Mouse (Mus musculus) forebrain, postnatal 0 days (tissue): Measurements from ENCODE around the gene Gm10491. TPM values are rescaled to one million over a fixed set of nuclear protein-coding genes. Genes with fewer than 3 reads are reported as not detected.

Experiments used
- ATAC-seq: fragments of 200-750 bp; cut with Nextera tagmentation; 2 replicates; pipeline ENCODE4 v1.8.0; 2017; ENCODE audit warnings: mild to moderate bottlenecking, moderate library complexity
- DNase-seq: peaks from one replicate; pipeline ENCODE4 v3.0.0-alpha.2; 2015
- H3K27ac ChIP-seq: fragments of 300-500 bp; sonication (generic); 2 replicates; pipeline ENCODE4 v1.5.1; 2014; ENCODE audit warnings: low read depth, mild to moderate bottlenecking, antibody characterized with exemption, low read length, moderate library complexity, mixed read lengths
- H3K27me3 ChIP-seq: fragments of 300-500 bp; sonication (generic); 2 replicates; pipeline ENCODE4 v1.6.1; 2014; ENCODE audit warnings: mild to moderate bottlenecking, low read length, mixed read lengths; ENCODE audit not compliant: insufficient read depth
- H3K36me3 ChIP-seq: fragments of 300-500 bp; sonication (generic); 2 replicates; pipeline ENCODE4 v1.6.1; 2014; ENCODE audit warnings: mild to moderate bottlenecking, moderate library complexity; ENCODE audit not compliant: insufficient read depth
- H3K4me1 ChIP-seq: fragments of 300-500 bp; sonication (generic); 2 replicates; pipeline ENCODE4 v1.6.1; 2014; ENCODE audit warnings: antibody characterized with exemption; ENCODE audit not compliant: insufficient read depth
- H3K4me2 ChIP-seq: fragments of 300-500 bp; sonication (generic); 2 replicates; pipeline ENCODE4 v1.6.1; 2014; ENCODE audit warnings: low read depth, mild to moderate bottlenecking, moderate library complexity
- H3K4me3 ChIP-seq: fragments of 300-500 bp; sonication (generic); 2 replicates; pipeline ENCODE4 v1.5.1; 2014; ENCODE audit warnings: low read depth, low read length, mixed read lengths
- H3K9ac ChIP-seq: fragments of 300-500 bp; sonication (generic); 2 replicates; pipeline ENCODE4 v1.6.1; 2014; ENCODE audit warnings: mild to moderate bottlenecking
- H3K9me3 ChIP-seq: fragments of 300-500 bp; sonication (generic); 2 replicates; pipeline ENCODE4 v1.6.1; 2016; ENCODE audit warnings: low read length
- CTCF ChIP-seq: sonication (generic); IDR thresholded peaks from 2 replicates; pipeline ENCODE4 v1.5.1; 2016; ENCODE audit warnings: antibody characterized with exemption, control low read depth, low read depth
- WGBS: fragments of 180-500 bp; shearing (Covaris S2); extraction: QIAGEN DNeasy Blood & Tissue Kit; methylation state at CpG from one replicate; pipeline ENCODE4 v1.1.7; 2014; 5-methylcytosine and 5-hydroxymethylcytosine counted together
- polyA plus RNA-seq: library from polyadenylated mRNA; unstranded; fragments of >200 nt; fragmentation: Nextera tagmentation; extraction: Ambion mirVana; gene quantifications from 2 replicates; pipeline ENCODE4 v1.2.1, GENCODE M21; 2015
- total RNA-seq: library from RNA; depleted of rRNA; stranded (reverse); fragments of >200 nt; gene quantifications from 2 replicates; pipeline ENCODE4 v1.2.3, GENCODE M21; 2014; rRNA removed

Gene Gm10491
- total and polyA plus RNA-seq, 2 experiments from 2014 or later = not detected

- DNase-seq = no peak
- TF ChIP-seq CTCF = no peak
- no peak for ATAC-seq
- H3K9me3 ChIP-seq = no peaks in the 10 kb centered on the region
- H3K27ac ChIP-seq = no peak overlapping the region
- H3K27me3 ChIP-seq = no peaks in the 10 kb centered on the region
- 81% methylated on average over 3 of the region's 3 CpGs for WGBS
- H3K36me3 ChIP-seq = no peaks in the 10 kb centered on the region
- no peak overlapping the region for H3K9ac ChIP-seq
- no peak overlapping the region for H3K4me3 ChIP-seq
- no peaks in the 10 kb centered on the region for H3K4me1 ChIP-seq
- no peak overlapping the region for H3K4me2 ChIP-seq
Observed at GRCm38 (mm10) chrX:7864551-7864950, 43.1 kb downstream of the Gm10491 start.

- Histone ChIP-seq H3K9ac (no peak overlapping the region), H3K4me2 (no peak overlapping the region), H3K36me3 (no peaks in the 10 kb centered on the region), H3K27me3 (no peaks in the 10 kb centered on the region), H3K9me3 (no peaks in the 10 kb centered on the region), H3K4me1 (no peaks in the 10 kb centered on the region), H3K4me3 (no peak overlapping the region), H3K27ac (no peak overlapping the region)
- WGBS = 83% methylated on average over 1 of the region's 1 CpGs
- TF ChIP-seq CTCF = no peak
- no peak for ATAC-seq
- DNase-seq = no peak
Observed at GRCm38 (mm10) chrX:7863181-7863580, 44.5 kb downstream of the Gm10491 start.

GRCm38 (mm10) chrX:7859191-7859753, 48.4 kb downstream of the Gm10491 start:
- Histone ChIP-seq H3K36me3 (no peaks in the 10 kb centered on the region), H3K27ac (no peak overlapping the region), H3K4me3 (no peak overlapping the region), H3K9ac (no peak overlapping the region), H3K9me3 (no peaks in the 10 kb centered on the region), H3K4me2 (no peak overlapping the region), H3K4me1 (no peaks in the 10 kb centered on the region), H3K27me3 (no peaks in the 10 kb centered on the region)
- DNase-seq (no peak), ATAC-seq (no peak)
- WGBS = 84% methylated on average over 3 of the region's 3 CpGs
- no peak for TF ChIP-seq CTCF

Other genes starting within 250 kb of the Gm10491 start
- 15.7 and 24.3 TPM in 2 replicates for gene Plp2, start 236.4 kb downstream of the Gm10491 start, total RNA-seq
- gene Plp2, start 236.4 kb downstream of the Gm10491 start, polyA plus RNA-seq = 37.3 and 38.3 TPM in 2 replicates
- 0.15 TPM in 1 of 2 replicates, not detected in the other for gene Magix, start 226.6 kb downstream of the Gm10491 start, total RNA-seq
- gene Magix, start 226.6 kb downstream of the Gm10491 start, polyA plus RNA-seq = 0.21 and 0.22 TPM in 2 replicates
- 15.9 and 21.0 TPM in 2 replicates for gene Gpkow, start 210.7 kb downstream of the Gm10491 start, total RNA-seq
- 36.4 and 41.2 TPM in 2 replicates for gene Gpkow, start 210.7 kb downstream of the Gm10491 start, polyA plus RNA-seq
- 29.0 and 32.2 TPM in 2 replicates for gene Wdr45, start 193.5 kb downstream of the Gm10491 start, total RNA-seq
- 30.8 and 31.5 TPM in 2 replicates for gene Wdr45, start 193.5 kb downstream of the Gm10491 start, polyA plus RNA-seq
- gene Gm45208, start 185.6 kb downstream of the Gm10491 start, total RNA-seq = 0.76 and 1.2 TPM in 2 replicates
- gene Gm45208, start 185.6 kb downstream of the Gm10491 start, polyA plus RNA-seq = 0.91 TPM in 1 of 2 replicates, not detected in the other
- gene Praf2, start 179.4 kb downstream of the Gm10491 start, total RNA-seq = 87.2 and 89.6 TPM in 2 replicates
- 139 TPM in 2 replicates for gene Praf2, start 179.4 kb downstream of the Gm10491 start, polyA plus RNA-seq
- gene Ccdc120, start 156.9 kb downstream of the Gm10491 start, total RNA-seq = 149 and 202 TPM in 2 replicates
- 59.3 and 66.3 TPM in 2 replicates for gene Ccdc120, start 156.9 kb downstream of the Gm10491 start, polyA plus RNA-seq
- 12.8 and 20.4 TPM in 2 replicates for gene Tfe3, start 145.3 kb downstream of the Gm10491 start, total RNA-seq
- gene Tfe3, start 145.3 kb downstream of the Gm10491 start, polyA plus RNA-seq = 17.3 and 20.1 TPM in 2 replicates
- 40.7 and 41.5 TPM in 2 replicates for gene Gripap1, start 118.1 kb downstream of the Gm10491 start, total RNA-seq
- 46.0 and 62.4 TPM in 2 replicates for gene Gripap1, start 118.1 kb downstream of the Gm10491 start, polyA plus RNA-seq
- gene Kcnd1, start 85.5 kb downstream of the Gm10491 start, total RNA-seq = 2.2 and 2.6 TPM in 2 replicates
- 4.1 and 4.8 TPM in 2 replicates for gene Kcnd1, start 85.5 kb downstream of the Gm10491 start, polyA plus RNA-seq
- gene Otud5, start 66.5 kb downstream of the Gm10491 start, total RNA-seq = 73.7 and 76.8 TPM in 2 replicates
- 39.6 and 40.3 TPM in 2 replicates for gene Otud5, start 66.5 kb downstream of the Gm10491 start, polyA plus RNA-seq
- gene Pim2, start 29.6 kb downstream of the Gm10491 start, total RNA-seq = 12.2 and 13.4 TPM in 2 replicates
- gene Pim2, start 29.6 kb downstream of the Gm10491 start, polyA plus RNA-seq = 20.3 and 21.8 TPM in 2 replicates
- 36.3 and 39.1 TPM in 2 replicates for gene Slc35a2, start 23.8 kb downstream of the Gm10491 start, total RNA-seq
- gene Slc35a2, start 23.8 kb downstream of the Gm10491 start, polyA plus RNA-seq = 34.5 and 40.6 TPM in 2 replicates
- 125 and 143 TPM in 2 replicates for gene Pqbp1, start 8.6 kb downstream of the Gm10491 start, total RNA-seq
- gene Pqbp1, start 8.6 kb downstream of the Gm10491 start, polyA plus RNA-seq = 226 and 229 TPM in 2 replicates
- 39.6 and 42.9 TPM in 2 replicates for gene Timm17b, start 8.5 kb downstream of the Gm10491 start, total RNA-seq
- 129 and 151 TPM in 2 replicates for gene Timm17b, start 8.5 kb downstream of the Gm10491 start, polyA plus RNA-seq
- 1.2 TPM in 1 of 2 replicates, not detected in the other for gene Gm10490, start 1.7 kb upstream of the Gm10491 start, total RNA-seq
- gene Gm10490, start 1.7 kb upstream of the Gm10491 start, polyA plus RNA-seq = not detected in 2 replicates
- 69.6 and 85.4 TPM in 2 replicates for gene Pcsk1n, start 12.0 kb upstream of the Gm10491 start, total RNA-seq
- 344 and 434 TPM in 2 replicates for gene Pcsk1n, start 12.0 kb upstream of the Gm10491 start, polyA plus RNA-seq
- not detected in 2 replicates for gene Eras, start 20.8 kb upstream of the Gm10491 start, total RNA-seq
- gene Eras, start 20.8 kb upstream of the Gm10491 start, polyA plus RNA-seq = not detected in 2 replicates
- 62.3 and 87.3 TPM in 2 replicates for gene Hdac6, start 40.1 kb upstream of the Gm10491 start, total RNA-seq
- gene Hdac6, start 40.1 kb upstream of the Gm10491 start, polyA plus RNA-seq = 42.3 and 51.8 TPM in 2 replicates
- gene Gata1, start 70.2 kb upstream of the Gm10491 start, total RNA-seq = 0.15 TPM in 1 of 2 replicates, not detected in the other
- gene Gata1, start 70.2 kb upstream of the Gm10491 start, polyA plus RNA-seq = not detected in 2 replicates
- gene Glod5, start 110.7 kb upstream of the Gm10491 start, total RNA-seq = 0.43 and 0.77 TPM in 2 replicates
- gene Glod5, start 110.7 kb upstream of the Gm10491 start, polyA plus RNA-seq = 0.45 and 1.2 TPM in 2 replicates
- 38.7 and 46.1 TPM in 2 replicates for gene Suv39h1, start 166.9 kb upstream of the Gm10491 start, total RNA-seq
- gene Suv39h1, start 166.9 kb upstream of the Gm10491 start, polyA plus RNA-seq = 33.7 and 37.7 TPM in 2 replicates
- 0.81 and 0.85 TPM in 2 replicates for gene Was, start 182.7 kb upstream of the Gm10491 start, total RNA-seq
- 0.09 and 0.30 TPM in 2 replicates for gene Was, start 182.7 kb upstream of the Gm10491 start, polyA plus RNA-seq
- 261 and 316 TPM in 2 replicates for gene Wdr13, start 225.1 kb upstream of the Gm10491 start, total RNA-seq
- gene Wdr13, start 225.1 kb upstream of the Gm10491 start, polyA plus RNA-seq = 45.2 and 58.4 TPM in 2 replicates
- gene Rbm3, start 238.0 kb upstream of the Gm10491 start, total RNA-seq = 581 and 651 TPM in 2 replicates
- 541 and 677 TPM in 2 replicates for gene Rbm3, start 238.0 kb upstream of the Gm10491 start, polyA plus RNA-seq